Mouse (Mus musculus) G1E (cell line): Measurements from ENCODE around the gene Tnrc6c.

Experiments used
- CTCF ChIP-seq: IDR thresholded peaks from 2 replicates; pipeline ENCODE4 v1.5.1; 2012; ENCODE audit warnings: low read depth, low read length, inconsistent platforms, mixed read lengths
- GATA1 ChIP-seq: IDR thresholded peaks from 2 replicates; pipeline ENCODE4 v1.6.1; 2012; ENCODE audit warnings: borderline replicate concordance, low read length, inconsistent platforms, mixed read lengths
- TAL1 ChIP-seq: conservative IDR thresholded peaks from 2 replicates; pipeline ENCODE4 v1.6.1; 2012; ENCODE audit warnings: low read depth, low read length, inconsistent platforms, mixed read lengths

GRCm38 (mm10) chr11:117611068-117611467, 43.0 kb upstream of the Tnrc6c start:
- TF ChIP-seq GATA1 (no peak), CTCF (no peak), TAL1 (no peak)
